Mouse (Mus musculus) kidney, adult 11 months (tissue): ENCODE data around the gene Ankzf1.
"Not testable (repeated sequence)": the region's sequence is repeated elsewhere in the genome, so short reads cannot be mapped to it uniquely, and the experiment has no call there.

Experiments
- DNase-seq: peaks from one replicate; pipeline ENCODE4 v3.0.0; 2022

The Ankzf1 gene

GRCm38 (mm10) chr1:75227653-75228052, 35.7 kb downstream of the Ankzf1 start:
- DNase-seq, result no peak

- no peak for DNase-seq
Observed at GRCm38 (mm10) chr1:75229158-75229557, 37.2 kb downstream of the Ankzf1 start.

GRCm38 (mm10) chr1:75230335-75230994, 38.5 kb downstream of the Ankzf1 start:
- DNase-seq, result no peak

- no peak for DNase-seq
Observed at GRCm38 (mm10) chr1:75231224-75231623, 39.3 kb downstream of the Ankzf1 start.

- DNase-seq, result no peak
Observed at GRCm38 (mm10) chr1:75231664-75232152, 39.8 kb downstream of the Ankzf1 start, which contains the start of gene A630095N17Rik. A630095N17Rik (minus strand) TSS chr1:75232102.

GRCm38 (mm10) chr1:75232489-75232888, 40.5 kb downstream of the Ankzf1 start:
- DNase-seq, result not testable (repeated sequence)

GRCm38 (mm10) chr1:75234606-75235005, 42.7 kb downstream of the Ankzf1 start:
- peak; percentile 75 for DNase-seq

- DNase-seq, result peak; percentile 94
Observed at GRCm38 (mm10) chr1:75236117-75237050, 44.4 kb downstream of the Ankzf1 start, which contains the start of gene Dnajb2. Dnajb2 (plus strand) TSS chr1:75236406.

- DNase-seq, result no peak
Observed at GRCm38 (mm10) chr1:75239591-75239990, 47.6 kb downstream of the Ankzf1 start.

GRCm38 (mm10) chr1:75243411-75243810, 51.5 kb downstream of the Ankzf1 start:
- DNase-seq, result no peak

GRCm38 (mm10) chr1:75244175-75244826, 52.4 kb downstream of the Ankzf1 start:
- DNase-seq, result no peak

GRCm38 (mm10) chr1:75244836-75245235, 52.9 kb downstream of the Ankzf1 start:
- peak; percentile 60 for DNase-seq

- no peak for DNase-seq
Observed at GRCm38 (mm10) chr1:75247071-75247930, 55.4 kb downstream of the Ankzf1 start.

- no peak for DNase-seq
Observed at GRCm38 (mm10) chr1:75248041-75248772, 56.3 kb downstream of the Ankzf1 start.
